Mouse (Mus musculus) testis, adult 2 months (tissue): ENCODE data around the gene Fam131a.

Experiments used
- CTCF ChIP-seq: fragments of 200-500 bp; IDR thresholded peaks from 2 replicates; pipeline ENCODE4 v1.5.1; 2012; ENCODE audit warnings: low read depth, mild to moderate bottlenecking, inconsistent platforms, low read length, moderate library complexity; ENCODE audit not compliant: control insufficient read depth, insufficient read depth, insufficient replicate concordance
- POLR2A ChIP-seq: fragments of 200-500 bp; IDR thresholded peaks from 2 replicates; pipeline ENCODE4 v1.6.1; 2012; ENCODE audit warnings: low read depth, mild to moderate bottlenecking, inconsistent platforms, low read length, moderate library complexity; ENCODE audit not compliant: control insufficient read depth

- no peak for TF ChIP-seq CTCF
- TF ChIP-seq POLR2A = no peak
Measured at GRCm38 (mm10) chr16:20701316-20701715, 8.3 kb downstream of the Fam131a start.
